Mouse (Mus musculus) G1E (cell line): ENCODE data around the gene Tnfrsf9.

Experiments
- CTCF ChIP-seq: IDR thresholded peaks from 2 replicates; pipeline ENCODE4 v1.5.1; 2012; ENCODE audit warnings: low read depth, low read length, inconsistent platforms, mixed read lengths
- GATA1 ChIP-seq: IDR thresholded peaks from 2 replicates; pipeline ENCODE4 v1.6.1; 2012; ENCODE audit warnings: borderline replicate concordance, low read length, inconsistent platforms, mixed read lengths
- GATA2 ChIP-seq: IDR thresholded peaks from 2 replicates; pipeline ENCODE4 v1.6.1; 2012; ENCODE audit warnings: low read depth, low read length, inconsistent platforms, borderline replicate concordance

DNA sequence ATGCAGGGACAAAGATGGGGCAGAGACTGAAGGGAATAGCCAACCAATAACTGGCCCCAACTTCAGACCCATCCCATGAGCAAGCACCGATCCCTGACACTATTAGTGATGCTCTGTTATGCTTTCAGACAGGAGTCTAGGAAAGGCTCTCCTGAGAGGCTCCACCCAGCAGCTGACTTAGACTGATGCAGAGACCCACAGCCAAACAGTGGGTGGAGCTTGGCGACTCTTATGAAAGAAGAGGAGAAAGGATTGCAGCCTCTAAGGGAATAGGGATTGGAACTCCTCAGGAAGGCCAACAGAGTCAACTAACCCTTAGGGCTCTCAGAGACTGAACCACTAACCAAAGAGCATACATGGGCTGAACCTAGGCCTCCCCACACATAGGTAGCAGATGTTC lies 49.3 kb downstream of the Tnfrsf9 start:
- TF ChIP-seq CTCF (no peak), GATA2 (no peak), GATA1 (no peak)
